Mouse (Mus musculus) MEL (cell line): ENCODE measurements at regions not wholly inside any gene's neighbourhood (a gene's known extent, or its start where the extent isn't known, plus 50 kb on each side); places are given as distances from the start of the nearest gene placed in this dataset.

Source experiments
- DNase-seq: peaks from one replicate; pipeline ENCODE4 v3.0.0; 2011; ENCODE audit warnings: low read depth, low spot score
- H3K27ac ChIP-seq: 2 replicates; pipeline ENCODE4 v1.5.1; 2012; ENCODE audit warnings: low read depth, mild to moderate bottlenecking, control low read depth, low read length, moderate library complexity; ENCODE audit not compliant: control insufficient read depth
- H3K27me3 ChIP-seq, 2 experiments: fragments of 150-350 bp in 1 of 2; sonication (generic) in 1 of 2; 2 replicates each; pipeline ENCODE4 v1.6.1; 2012; ENCODE audit warnings: low read length in 2 of 2, mild to moderate bottlenecking in 2 of 2, improper control_type of control experiment in 1 of 2, moderate library complexity in 1 of 2; ENCODE audit not compliant: insufficient read depth in 2 of 2, control insufficient read depth in 1 of 2
- H3K36me3 ChIP-seq, 2 experiments: 2 replicates each; pipeline ENCODE4 v1.6.1; 2012 to 2014; ENCODE audit warnings: low read length in 2 of 2, improper control_type of control experiment in 1 of 2, inconsistent platforms in 1 of 2, mild to moderate bottlenecking in 1 of 2; ENCODE audit not compliant: insufficient read depth in 2 of 2, control insufficient read depth in 1 of 2
- H3K4me1 ChIP-seq, 2 experiments: fragments of 150-350 bp in 1 of 2; sonication (generic) in 1 of 2; 2 replicates each; pipeline ENCODE4 v1.6.1; 2012; ENCODE audit warnings: low read length in 2 of 2, improper control_type of control experiment in 1 of 2, mild to moderate bottlenecking in 1 of 2; ENCODE audit not compliant: insufficient read depth in 2 of 2, control insufficient read depth in 1 of 2
- H3K4me3 ChIP-seq, 2 experiments: fragments of 150-350 bp in 1 of 2; sonication (generic) in 1 of 2; 2 replicates each; pipeline ENCODE4 v1.5.1; 2012; ENCODE audit warnings: low read depth in 2 of 2, low read length in 2 of 2, mild to moderate bottlenecking in 2 of 2, moderate library complexity in 2 of 2, control low read depth in 1 of 2, improper control_type of control experiment in 1 of 2; ENCODE audit not compliant: control insufficient read depth in 1 of 2, insufficient read depth in 1 of 2
- H3K79me2 ChIP-seq: 2 replicates; pipeline ENCODE4 v1.6.1; 2012; ENCODE audit warnings: mild to moderate bottlenecking, low read length, moderate library complexity; ENCODE audit not compliant: control insufficient read depth, poor library complexity, insufficient read depth
- H3K9ac ChIP-seq: 2 replicates; pipeline ENCODE4 v1.6.1; 2012; ENCODE audit warnings: low read depth, mild to moderate bottlenecking, control low read depth, low read length, moderate library complexity; ENCODE audit not compliant: control insufficient read depth, poor library complexity, severe bottlenecking
- H3K9me3 ChIP-seq: fragments of 150-350 bp; sonication (generic); replicated peaks from 2 replicates; pipeline ENCODE4 v1.6.1; 2012; ENCODE audit warnings: mild to moderate bottlenecking, low read length, improper control_type of control experiment, moderate library complexity; ENCODE audit not compliant: insufficient read depth
- BHLHE40 ChIP-seq: IDR thresholded peaks from 2 replicates; pipeline ENCODE4 v1.6.1; 2012; ENCODE audit warnings: low read depth, mild to moderate bottlenecking, inconsistent platforms, low read length, improper control_type of control experiment, borderline replicate concordance
- CHD1 ChIP-seq: IDR thresholded peaks from 2 replicates; pipeline ENCODE4 v1.6.1; 2012; ENCODE audit warnings: low read depth, mild to moderate bottlenecking, inconsistent platforms, low read length, improper control_type of control experiment
- CHD2 ChIP-seq: IDR thresholded peaks from 2 replicates; pipeline ENCODE4 v1.6.1; 2011; ENCODE audit warnings: low read length, improper control_type of control experiment
- CTCF ChIP-seq, 3 experiments: IDR thresholded peaks in 2 of 3; conservative IDR thresholded peaks in 1 of 3; 2 replicates each; pipeline ENCODE4 v1.5.1; 2011 to 2012; ENCODE audit warnings: low read length in 3 of 3, low read depth in 2 of 3, mild to moderate bottlenecking in 2 of 3, improper control_type of control experiment in 1 of 3, inconsistent platforms in 1 of 3, mixed read lengths in 1 of 3, moderate library complexity in 1 of 3; ENCODE audit not compliant: control insufficient read depth in 1 of 3, insufficient read depth in 1 of 3, poor library complexity in 1 of 3, severe bottlenecking in 1 of 3
- ELF1 ChIP-seq: IDR thresholded peaks from 2 replicates; pipeline ENCODE4 v1.6.1; 2014; ENCODE audit warnings: low read depth, mild to moderate bottlenecking, inconsistent platforms, low read length, improper control_type of control experiment, moderate library complexity
- JUND ChIP-seq: IDR thresholded peaks from 2 replicates; pipeline ENCODE4 v1.6.1; 2011; ENCODE audit warnings: low read depth, mild to moderate bottlenecking, improper control_type of control experiment, low read length
- KAT2A ChIP-seq: conservative IDR thresholded peaks from 2 replicates; pipeline ENCODE4 v1.6.1; 2012; ENCODE audit warnings: low read depth, low read length, improper control_type of control experiment, inconsistent platforms
- MAFK ChIP-seq: IDR thresholded peaks from 2 replicates; pipeline ENCODE4 v1.6.1; 2011; ENCODE audit warnings: low read depth, mild to moderate bottlenecking, low read length, improper control_type of control experiment, borderline replicate concordance
- MAX ChIP-seq: IDR thresholded peaks from 2 replicates; pipeline ENCODE4 v1.6.1; 2011; ENCODE audit warnings: low read length, improper control_type of control experiment
- MAZ ChIP-seq: IDR thresholded peaks from 2 replicates; pipeline ENCODE4 v1.6.1; 2012; ENCODE audit warnings: low read depth, mild to moderate bottlenecking, inconsistent platforms, low read length, improper control_type of control experiment
- MXI1 ChIP-seq: IDR thresholded peaks from 2 replicates; pipeline ENCODE4 v1.6.1; 2011; ENCODE audit warnings: mild to moderate bottlenecking, low read depth, low read length, improper control_type of control experiment
- MYB ChIP-seq: IDR thresholded peaks from 2 replicates; pipeline ENCODE4 v1.6.1; 2011; ENCODE audit warnings: mild to moderate bottlenecking, low read depth, low read length, improper control_type of control experiment
- MYC ChIP-seq: IDR thresholded peaks from 2 replicates; pipeline ENCODE4 v1.6.1; 2011; ENCODE audit warnings: low read depth, mild to moderate bottlenecking, low read length, improper control_type of control experiment, moderate library complexity
- NRF1 ChIP-seq: IDR thresholded peaks from 2 replicates; pipeline ENCODE4 v1.6.1; 2014; ENCODE audit warnings: low read depth, mild to moderate bottlenecking, inconsistent platforms, low read length, improper control_type of control experiment, moderate library complexity; ENCODE audit not compliant: poor library complexity, insufficient read depth, severe bottlenecking
- POLR2A ChIP-seq, 2 experiments: IDR thresholded peaks; 2 replicates each; pipeline ENCODE4 v1.6.1; 2011 to 2012; ENCODE audit warnings: low read length in 2 of 2, mild to moderate bottlenecking in 2 of 2, control low read depth in 1 of 2, improper control_type of control experiment in 1 of 2, low read depth in 1 of 2, moderate library complexity in 1 of 2; ENCODE audit not compliant: control insufficient read depth in 1 of 2, insufficient read depth in 1 of 2, poor library complexity in 1 of 2
- POLR2AphosphoS2 ChIP-seq: IDR thresholded peaks from 2 replicates; pipeline ENCODE4 v1.6.1; 2011; ENCODE audit warnings: low read length, improper control_type of control experiment
- POLR2AphosphoS5 ChIP-seq: IDR thresholded peaks from 2 replicates; pipeline ENCODE4 v1.6.1; 2012; ENCODE audit warnings: low read depth, borderline replicate concordance, mild to moderate bottlenecking, inconsistent platforms, low read length, moderate library complexity, mixed read lengths
- RAD21 ChIP-seq: IDR thresholded peaks from 2 replicates; pipeline ENCODE4 v1.6.1; 2011; ENCODE audit warnings: mild to moderate bottlenecking, low read depth, low read length, improper control_type of control experiment
- RCOR1 ChIP-seq: IDR thresholded peaks from 2 replicates; pipeline ENCODE4 v1.6.1; 2012; ENCODE audit warnings: low read depth, mild to moderate bottlenecking, inconsistent platforms, low read length, improper control_type of control experiment
- SIN3A ChIP-seq: IDR thresholded peaks from 2 replicates; pipeline ENCODE4 v1.6.1; 2012; ENCODE audit warnings: low read length, improper control_type of control experiment, inconsistent platforms
- SMC3 ChIP-seq: IDR thresholded peaks from 2 replicates; pipeline ENCODE4 v1.6.1; 2011; ENCODE audit warnings: low read depth, low read length, improper control_type of control experiment
- TAL1 ChIP-seq: IDR thresholded peaks from 2 replicates; pipeline ENCODE4 v1.6.1; 2012; ENCODE audit warnings: mild to moderate bottlenecking, inconsistent platforms, low read length, moderate library complexity, mixed read lengths
- TBP ChIP-seq: IDR thresholded peaks from 2 replicates; pipeline ENCODE4 v1.8.0; 2011; ENCODE audit warnings: low read depth, low read length, improper control_type of control experiment
- USF2 ChIP-seq, 2 experiments: IDR thresholded peaks; 2 replicates each; pipeline ENCODE4 v1.6.1; 2011 to 2012; ENCODE audit warnings: improper control_type of control experiment in 2 of 2, low read length in 2 of 2, borderline replicate concordance in 1 of 2, inconsistent platforms in 1 of 2, low read depth in 1 of 2, mild to moderate bottlenecking in 1 of 2; ENCODE audit not compliant: insufficient read depth in 1 of 2
- ZC3H11A ChIP-seq: IDR thresholded peaks from 2 replicates; pipeline ENCODE4 v1.6.1; 2012; ENCODE audit warnings: low read depth, mild to moderate bottlenecking, inconsistent platforms, low read length, improper control_type of control experiment
- ZMIZ1 ChIP-seq: IDR thresholded peaks from 2 replicates; pipeline ENCODE4 v1.6.1; 2012; ENCODE audit warnings: low read depth, mild to moderate bottlenecking, inconsistent platforms, low read length, improper control_type of control experiment, moderate library complexity
- ZNF384 ChIP-seq: IDR thresholded peaks from 2 replicates; pipeline ENCODE4 v1.6.1; 2012; ENCODE audit warnings: low read depth, mild to moderate bottlenecking, inconsistent platforms, low read length, improper control_type of control experiment

DNA sequence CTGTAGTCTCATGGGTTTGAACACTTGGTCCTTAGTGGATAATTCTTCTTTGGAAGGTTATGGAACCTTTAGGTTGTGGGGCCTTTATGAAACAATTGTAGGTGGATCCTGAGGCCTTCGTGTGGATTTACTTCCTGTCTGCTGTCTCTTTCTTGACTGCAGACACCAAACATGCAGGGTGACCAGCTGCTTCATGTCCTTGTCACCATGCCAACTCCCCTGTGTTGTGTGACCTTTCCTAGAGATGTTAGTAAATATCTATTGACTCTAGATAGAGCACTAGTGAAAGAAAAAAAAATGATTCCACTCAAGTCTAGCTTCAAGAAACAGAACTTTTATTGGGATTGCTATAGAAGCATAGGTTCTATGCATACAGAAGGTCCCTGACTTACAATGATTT lies 119.7 kb upstream of the Arhgap20 start:
- TF ChIP-seq CTCF (IDR thresholded peaks at IDR 0.05 in 2 of 3, conservative IDR thresholded peaks at IDR 0.05 in 1 of 3; ENCODE audit: control insufficient read depth in 1 of 3, insufficient read depth in 1 of 3, low read depth in 2 of 3, low read length in 3 of 3, poor library complexity in 1 of 3, severe bottlenecking in 1 of 3) (no peak), MXI1 (no peak), ELF1 (no peak), POLR2AphosphoS2 (no peak), BHLHE40 (no peak), KAT2A (no peak), RCOR1 (no peak), POLR2AphosphoS5 (no peak), MAFK (no peak), MAX (no peak), JUND (no peak), ZMIZ1 (no peak), TBP (no peak), SMC3 (no peak), MYC (no peak), CHD2 (no peak), POLR2A (IDR thresholded peaks at IDR 0.05; ENCODE audit: control insufficient read depth in 1 of 2, insufficient read depth in 1 of 2, low read depth in 1 of 2, low read length in 2 of 2, poor library complexity in 1 of 2) (no peak), USF2 (IDR thresholded peaks at IDR 0.05; ENCODE audit: borderline replicate concordance in 1 of 2, insufficient read depth in 1 of 2, low read depth in 1 of 2, low read length in 2 of 2) (no peak), MAZ (no peak), MYB (no peak)
- H3K9me3 ChIP-seq = no peaks in the 10 kb centered on the region
- no peak overlapping the region for H3K9ac ChIP-seq
- no peaks in the 10 kb centered on the region for H3K4me1 ChIP-seq
- H3K36me3 ChIP-seq = no peaks in the 10 kb centered on the region
- peaks cover 2 to 3% of the 10 kb centered on the region in 2 experiments for H3K27me3 ChIP-seq
- H3K4me3 ChIP-seq = no peak overlapping the region
- H3K79me2 ChIP-seq = no peaks in the 10 kb centered on the region
- H3K27ac ChIP-seq = no peak overlapping the region
- no peak for DNase-seq

DNA sequence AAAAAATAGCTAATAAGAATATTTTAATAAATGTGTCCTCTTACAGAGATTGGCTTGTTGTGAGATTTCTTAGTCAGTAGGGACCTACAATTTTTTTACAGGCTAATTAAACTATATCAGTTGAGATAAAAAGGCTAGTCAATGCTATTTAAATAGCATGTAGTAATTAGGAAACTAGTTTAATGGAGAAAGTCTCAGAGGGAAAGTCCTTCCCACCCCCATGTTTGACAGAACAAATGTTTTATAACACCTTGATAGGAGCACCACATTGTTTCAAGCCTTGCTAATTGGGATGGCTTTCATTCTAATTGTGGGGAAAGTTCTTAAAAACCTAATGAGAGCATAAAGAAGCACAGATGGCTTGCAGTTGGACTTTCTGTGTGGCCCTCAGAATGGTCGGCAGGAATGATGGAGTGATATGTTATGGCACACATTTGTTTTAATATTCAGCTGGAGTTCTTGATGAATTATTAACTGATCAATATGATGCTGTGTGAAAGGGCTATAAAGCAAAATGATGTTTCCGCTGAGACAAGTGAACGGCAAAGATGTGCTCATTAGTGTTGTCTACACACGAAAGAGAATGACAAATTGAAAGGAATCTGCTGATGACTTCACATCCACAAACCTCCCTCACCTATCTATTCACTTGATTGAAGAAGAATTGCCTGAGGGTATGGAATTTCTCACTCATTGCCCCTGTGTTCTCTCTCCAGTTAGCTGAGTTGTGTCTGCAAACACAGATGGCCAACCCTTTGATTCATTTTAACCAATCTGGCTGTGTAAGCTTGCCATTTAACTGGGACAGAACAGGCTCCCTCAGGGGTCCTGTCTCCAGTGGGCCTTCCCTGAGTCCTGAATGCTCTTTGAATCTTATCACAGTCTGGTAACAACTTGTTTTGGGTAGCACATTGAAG lies 111.5 kb upstream of the Arhgap20 start:
- TF ChIP-seq MAX (no peak), ZC3H11A (no peak), CTCF (IDR thresholded peaks at IDR 0.05 in 2 of 3, conservative IDR thresholded peaks at IDR 0.05 in 1 of 3; ENCODE audit: control insufficient read depth in 1 of 3, insufficient read depth in 1 of 3, low read depth in 2 of 3, low read length in 3 of 3, poor library complexity in 1 of 3, severe bottlenecking in 1 of 3) (no peak), POLR2A (IDR thresholded peaks at IDR 0.05; ENCODE audit: control insufficient read depth in 1 of 2, insufficient read depth in 1 of 2, low read depth in 1 of 2, low read length in 2 of 2, poor library complexity in 1 of 2) (no peak), TBP (no peak), ELF1 (no peak), NRF1 (no peak), SMC3 (no peak), SIN3A (no peak), CHD1 (no peak), TAL1 (no peak), RAD21 (no peak), BHLHE40 (no peak), ZNF384 (no peak), JUND (no peak), MYB (no peak), MYC (no peak), KAT2A (no peak), ZMIZ1 (no peak)
- no peak overlapping the region for H3K4me3 ChIP-seq
- H3K27ac ChIP-seq = no peak overlapping the region
- no peak for DNase-seq
- H3K36me3 ChIP-seq = no peaks in the 10 kb centered on the region
- no peaks in the 10 kb centered on the region for H3K9me3 ChIP-seq
- no peak overlapping the region for H3K9ac ChIP-seq
- H3K79me2 ChIP-seq = no peaks in the 10 kb centered on the region
- no peaks in the 10 kb centered on the region for H3K4me1 ChIP-seq
- peaks cover 2 to 3% of the 10 kb centered on the region in 2 experiments; a peak in 3 of 4 replicates for H3K27me3 ChIP-seq
